Mouse (Mus musculus): ENCODE data around the gene Gm37240. TPM values are rescaled to one million over a fixed set of nuclear protein-coding genes. Genes with fewer than 3 reads are reported as not detected.
A peak's percentile ranks its signal among the peaks of the same experiment; 100 is the strongest.

Gm37240 gene
- polyA plus RNA-seq, 1 experiment from 2014 or later = 0.52 TPM

- Histone ChIP-seq H3K4me1 (replicated peaks; ENCODE audit: control insufficient read depth, insufficient read depth, low read length) (no peaks in the 10 kb centered on the region), H3K36me3 (ENCODE audit: control insufficient read depth, insufficient read depth, low read length) (no peaks in the 10 kb centered on the region), H3K4me2 (replicated peaks; ENCODE audit: low read depth, low read length) (no peak overlapping the region), H3K9ac (ENCODE audit: low read depth, low read length) (no peak overlapping the region), H3K4me3 (ENCODE audit: low read depth, low read length) (no peak overlapping the region), H3K27ac (ENCODE audit: low read depth, low read length) (no peak overlapping the region), H3K9me3 (ENCODE audit: control insufficient read depth, low read length) (no peaks in the 10 kb centered on the region), H3K27me3 (ENCODE audit: control insufficient read depth, insufficient read depth, low read length) (no peaks in the 10 kb centered on the region)
- ATAC-seq (ENCODE audit: low FRiP score) (0 out of 2 replicates have a peak, but pooled peaks have one; percentile 27), DNase-seq (ENCODE audit: low spot score) (no peak)
- 67% methylated on average over 7 of the region's 7 CpGs for WGBS
Measured at GRCm38 (mm10) chr3:85337881-85338754, 549.2 kb downstream of the Gm37240 start.

- Histone ChIP-seq H3K9ac (ENCODE audit: low read depth, low read length) (no peak overlapping the region), H3K27ac (ENCODE audit: low read depth, low read length) (no peak overlapping the region), H3K9me3 (ENCODE audit: control insufficient read depth, low read length) (no peaks in the 10 kb centered on the region), H3K36me3 (ENCODE audit: control insufficient read depth, insufficient read depth, low read length) (no peaks in the 10 kb centered on the region), H3K4me3 (ENCODE audit: low read depth, low read length) (no peak overlapping the region), H3K4me1 (replicated peaks; ENCODE audit: control insufficient read depth, insufficient read depth, low read length) (no peaks in the 10 kb centered on the region), H3K4me2 (replicated peaks; ENCODE audit: low read depth, low read length) (no peak overlapping the region), H3K27me3 (ENCODE audit: control insufficient read depth, insufficient read depth, low read length) (no peaks in the 10 kb centered on the region)
- no peak for ATAC-seq (ENCODE audit: low FRiP score)
- no peak for DNase-seq (ENCODE audit: low spot score)
- WGBS = 50% methylated on average over 1 of the region's 1 CpGs
Measured at GRCm38 (mm10) chr3:85335517-85335916, 551.8 kb downstream of the Gm37240 start.

- no peak overlapping the region for H3K4me3 ChIP-seq (ENCODE audit: low read depth, low read length)
- whole genome bisulfite sequencing = 91% methylated on average over 4 of the region's 4 CpGs
Measured at GRCm38 (mm10) chr3:85332276-85332675, 555.0 kb downstream of the Gm37240 start.

GRCm38 (mm10) chr3:85318256-85318655, 569.1 kb downstream of the Gm37240 start:
- Histone ChIP-seq H3K9me3 (ENCODE audit: control insufficient read depth, low read length) (no peaks in the 10 kb centered on the region), H3K4me3 (ENCODE audit: low read depth, low read length) (no peak overlapping the region), H3K4me1 (replicated peaks; ENCODE audit: control insufficient read depth, insufficient read depth, low read length) (no peaks in the 10 kb centered on the region), H3K4me2 (replicated peaks; ENCODE audit: low read depth, low read length) (no peak overlapping the region), H3K27ac (ENCODE audit: low read depth, low read length) (no peak overlapping the region), H3K36me3 (ENCODE audit: control insufficient read depth, insufficient read depth, low read length) (no peaks in the 10 kb centered on the region), H3K9ac (ENCODE audit: low read depth, low read length) (no peak overlapping the region), H3K27me3 (ENCODE audit: control insufficient read depth, insufficient read depth, low read length) (no peaks in the 10 kb centered on the region)
- no peak for DNase-seq (ENCODE audit: low spot score)
- ATAC-seq (ENCODE audit: low FRiP score) = no peak
- 70% methylated on average over 5 of the region's 5 CpGs for WGBS

More at GRCm38 (mm10) chr3:85332276-85332675, 555.0 kb downstream of the Gm37240 start:
- no peaks in the 10 kb centered on the region for H3K36me3 ChIP-seq (ENCODE audit: control insufficient read depth, insufficient read depth, low read length)
- no peak for DNase-seq (ENCODE audit: low spot score)
- H3K9ac ChIP-seq (ENCODE audit: low read depth, low read length) = no peak overlapping the region
- no peak for ATAC-seq (ENCODE audit: low FRiP score)
- no peaks in the 10 kb centered on the region for H3K4me1 ChIP-seq (replicated peaks; ENCODE audit: control insufficient read depth, insufficient read depth, low read length)
- no peaks in the 10 kb centered on the region for H3K9me3 ChIP-seq (ENCODE audit: control insufficient read depth, low read length)
- H3K4me2 ChIP-seq (replicated peaks; ENCODE audit: low read depth, low read length) = no peak overlapping the region
- no peaks in the 10 kb centered on the region for H3K27me3 ChIP-seq (ENCODE audit: control insufficient read depth, insufficient read depth, low read length)
- no peak overlapping the region for H3K27ac ChIP-seq (ENCODE audit: low read depth, low read length)

- WGBS = 96% methylated on average over 4 of the region's 4 CpGs
- DNase-seq (ENCODE audit: low spot score) = no peak
Measured at GRCm38 (mm10) chr3:85317306-85317705, 570.0 kb downstream of the Gm37240 start.

GRCm38 (mm10) chr3:85314961-85315360, 572.4 kb downstream of the Gm37240 start:
- 88% methylated on average over 6 of the region's 6 CpGs for WGBS
- no peak for DNase-seq (ENCODE audit: low spot score)
- Histone ChIP-seq H3K9me3 (ENCODE audit: control insufficient read depth, low read length) (no peaks in the 10 kb centered on the region), H3K4me3 (ENCODE audit: low read depth, low read length) (no peak overlapping the region), H3K4me1 (replicated peaks; ENCODE audit: control insufficient read depth, insufficient read depth, low read length) (no peaks in the 10 kb centered on the region), H3K36me3 (ENCODE audit: control insufficient read depth, insufficient read depth, low read length) (no peaks in the 10 kb centered on the region), H3K27ac (ENCODE audit: low read depth, low read length) (no peak overlapping the region), H3K4me2 (replicated peaks; ENCODE audit: low read depth, low read length) (no peak overlapping the region), H3K9ac (ENCODE audit: low read depth, low read length) (no peak overlapping the region), H3K27me3 (ENCODE audit: control insufficient read depth, insufficient read depth, low read length) (no peaks in the 10 kb centered on the region)
- no peak for ATAC-seq (ENCODE audit: low FRiP score)

More at GRCm38 (mm10) chr3:85317306-85317705, 570.0 kb downstream of the Gm37240 start:
- Histone ChIP-seq H3K9me3 (ENCODE audit: control insufficient read depth, low read length) (no peaks in the 10 kb centered on the region), H3K9ac (ENCODE audit: low read depth, low read length) (no peak overlapping the region), H3K4me3 (ENCODE audit: low read depth, low read length) (no peak overlapping the region), H3K4me2 (replicated peaks; ENCODE audit: low read depth, low read length) (no peak overlapping the region), H3K27ac (ENCODE audit: low read depth, low read length) (no peak overlapping the region), H3K36me3 (ENCODE audit: control insufficient read depth, insufficient read depth, low read length) (no peaks in the 10 kb centered on the region), H3K27me3 (ENCODE audit: control insufficient read depth, insufficient read depth, low read length) (no peaks in the 10 kb centered on the region), H3K4me1 (replicated peaks; ENCODE audit: control insufficient read depth, insufficient read depth, low read length) (no peaks in the 10 kb centered on the region)
- ATAC-seq (ENCODE audit: low FRiP score) = no peak

GRCm38 (mm10) chr3:85313646-85314255, 573.6 kb downstream of the Gm37240 start:
- WGBS = 22% methylated on average over 4 of the region's 4 CpGs
- Histone ChIP-seq H3K36me3 (ENCODE audit: control insufficient read depth, insufficient read depth, low read length) (no peaks in the 10 kb centered on the region), H3K9ac (ENCODE audit: low read depth, low read length) (no peak overlapping the region), H3K4me2 (replicated peaks; ENCODE audit: low read depth, low read length) (no peak overlapping the region), H3K4me3 (ENCODE audit: low read depth, low read length) (no peak overlapping the region), H3K9me3 (ENCODE audit: control insufficient read depth, low read length) (no peaks in the 10 kb centered on the region), H3K4me1 (replicated peaks; ENCODE audit: control insufficient read depth, insufficient read depth, low read length) (no peaks in the 10 kb centered on the region), H3K27me3 (ENCODE audit: control insufficient read depth, insufficient read depth, low read length) (no peaks in the 10 kb centered on the region), H3K27ac (ENCODE audit: low read depth, low read length) (no peak overlapping the region)
- ATAC-seq (ENCODE audit: low FRiP score) (no peak), DNase-seq (ENCODE audit: low spot score) (no peak)

- H3K4me3 ChIP-seq (ENCODE audit: low read depth, low read length) = no peak overlapping the region
- H3K4me1 ChIP-seq (replicated peaks; ENCODE audit: control insufficient read depth, insufficient read depth, low read length) = no peaks in the 10 kb centered on the region
- DNase-seq (ENCODE audit: low spot score) (no peak), ATAC-seq (ENCODE audit: low FRiP score) (no peak)
- no peak overlapping the region for H3K9ac ChIP-seq (ENCODE audit: low read depth, low read length)
- no peak overlapping the region for H3K4me2 ChIP-seq (replicated peaks; ENCODE audit: low read depth, low read length)
- H3K27ac ChIP-seq (ENCODE audit: low read depth, low read length) = no peak overlapping the region
- H3K9me3 ChIP-seq (ENCODE audit: control insufficient read depth, low read length) = no peaks in the 10 kb centered on the region
- H3K27me3 ChIP-seq (ENCODE audit: control insufficient read depth, insufficient read depth, low read length) = no peaks in the 10 kb centered on the region
- 90% methylated on average over 3 of the region's 3 CpGs for WGBS
- no peaks in the 10 kb centered on the region for H3K36me3 ChIP-seq (ENCODE audit: control insufficient read depth, insufficient read depth, low read length)
Measured at GRCm38 (mm10) chr3:85311176-85311575, 576.1 kb downstream of the Gm37240 start.

Data from hindbrain, embryonic 11.5 days (tissue).